Mouse (Mus musculus) adrenal gland, postnatal 10 days (tissue): ENCODE results near the gene Elob. TPM values are rescaled to one million over a fixed set of nuclear protein-coding genes. Genes with fewer than 3 reads are reported as not detected.

ENCODE experiments used
- DNase-seq: peaks from one replicate; pipeline ENCODE4 v3.0.0; 2021; ENCODE audit warnings: mixed read lengths
- long read RNA-seq, 2 experiments: library from polyadenylated mRNA; stranded (forward); transcript quantifications; one replicate each; pipeline ENCODE4 v2.0.0; 2021
- total RNA-seq, 2 experiments: library from RNA; stranded (reverse); gene quantifications; 2 replicates each; pipeline ENCODE4 v1.2.3; 2021

Elob gene
- total RNA-seq = 100 to 1,000 TPM; 333 to 378 TPM
- long read RNA-seq, experiment 1, transcript Elob-205 (5 exons, 578 nt) = minor isoform, 20 of 417 reads
- long read RNA-seq, experiment 1, transcript Elob-202 (3 exons, 581 nt) = minor isoform, 35 of 417 reads
- long read RNA-seq, experiment 1, transcript Elob-204 (4 exons, 414 nt) = minor isoform, 7 of 417 reads
- long read RNA-seq, experiment 1, transcript Elob-201 (4 exons, 537 nt) = major isoform, 346 of 417 reads
- long read RNA-seq, experiment 1, partial matches to known transcripts = 8 of 417 reads
- long read RNA-seq, experiment 1, other reads (novel, unspliced or antisense) = 1 of 417 reads
- long read RNA-seq, experiment 2, transcript Elob-204 (4 exons, 414 nt) = minor isoform, 10 of 351 reads
- long read RNA-seq, experiment 2, transcript Elob-205 (5 exons, 578 nt) = minor isoform, 11 of 351 reads
- long read RNA-seq, experiment 2, transcript Elob-202 (3 exons, 581 nt) = minor isoform, 22 of 351 reads
- long read RNA-seq, experiment 2, transcript Elob-201 (4 exons, 537 nt) = major isoform, 297 of 351 reads
- long read RNA-seq, experiment 2, partial matches to known transcripts = 7 of 351 reads
- long read RNA-seq, experiment 2, other reads (novel, unspliced or antisense) = 4 of 351 reads

GRCm38 (mm10) chr17:23829064-23829619 lies at the start of gene Elob:
TSS of gene Elob (minus strand) at chr17:23829136.
- DNase-seq = peak; percentile 90

- no peak for DNase-seq
Measured at GRCm38 (mm10) chr17:23877166-23877565, 48.2 kb upstream of the Elob start.

GRCm38 (mm10) chr17:23876741-23877140 lies 47.8 kb upstream of the Elob start:
- no peak for DNase-seq

DNA sequence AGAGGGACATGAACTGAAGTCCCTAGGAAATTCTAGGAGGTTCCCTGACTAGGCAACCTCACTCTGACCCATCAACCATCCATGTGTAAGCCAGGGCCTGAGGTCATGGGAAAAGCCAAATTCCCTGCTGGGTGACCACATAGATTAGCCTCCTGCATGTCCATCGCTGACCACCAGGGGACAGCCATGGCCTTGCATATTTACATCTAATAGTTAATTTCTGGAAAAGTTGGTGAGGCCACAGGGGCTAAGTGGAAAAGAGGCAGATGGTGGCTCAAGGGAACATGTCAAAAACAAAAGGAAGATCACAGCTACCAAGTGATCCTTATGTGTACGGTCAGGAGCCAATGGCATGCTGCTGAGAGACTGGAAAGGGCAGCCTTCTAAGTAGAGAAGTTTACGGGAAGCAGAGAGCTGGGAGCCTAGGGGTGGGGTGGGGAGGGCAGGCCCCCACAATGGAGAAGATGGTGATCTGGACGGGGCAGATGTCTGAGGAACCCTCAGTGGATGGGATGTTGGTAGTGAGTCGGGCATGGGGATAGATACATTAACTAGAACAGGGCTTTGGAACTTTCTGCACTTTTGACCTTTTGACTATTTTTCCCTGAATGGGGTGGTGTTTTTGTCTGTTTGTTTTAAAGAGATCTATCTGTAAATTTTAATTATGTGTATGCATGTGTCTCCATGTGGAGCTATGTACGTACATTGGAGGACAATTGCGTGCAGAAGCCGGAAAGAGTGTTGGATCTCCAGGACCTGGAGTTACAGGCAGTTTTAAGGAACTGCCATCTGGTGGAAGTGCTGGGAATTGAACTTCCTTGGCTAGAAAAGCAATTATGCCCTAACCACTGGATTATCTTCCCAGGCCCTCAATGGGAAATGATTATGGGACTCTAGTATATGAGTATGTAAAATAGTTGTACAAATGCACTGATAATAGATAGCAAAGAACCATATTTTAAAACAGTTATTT lies 45.2 kb upstream of the Elob start:
- DNase-seq = peak; percentile 67

DNA sequence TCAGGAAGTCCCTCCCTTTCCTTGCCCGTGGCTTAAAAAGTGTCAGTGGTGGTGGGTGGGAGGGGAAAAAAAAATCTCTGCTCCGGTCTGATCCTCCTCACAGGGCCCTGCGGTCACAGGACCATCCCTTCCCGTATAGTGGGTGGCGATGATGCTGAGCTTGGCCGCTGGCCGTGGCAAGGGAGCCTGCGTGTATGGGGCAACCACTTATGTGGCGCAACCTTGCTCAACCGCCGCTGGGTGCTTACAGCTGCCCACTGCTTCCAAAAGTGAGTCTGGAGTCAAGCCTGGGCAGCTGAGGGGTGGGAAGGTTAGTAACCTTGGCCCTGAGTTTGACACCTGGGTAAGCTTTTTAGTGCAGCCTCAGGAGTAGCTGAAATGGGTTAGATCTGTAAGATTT lies 39.6 kb upstream of the Elob start:
- DNase-seq = peak; percentile 57

DNA sequence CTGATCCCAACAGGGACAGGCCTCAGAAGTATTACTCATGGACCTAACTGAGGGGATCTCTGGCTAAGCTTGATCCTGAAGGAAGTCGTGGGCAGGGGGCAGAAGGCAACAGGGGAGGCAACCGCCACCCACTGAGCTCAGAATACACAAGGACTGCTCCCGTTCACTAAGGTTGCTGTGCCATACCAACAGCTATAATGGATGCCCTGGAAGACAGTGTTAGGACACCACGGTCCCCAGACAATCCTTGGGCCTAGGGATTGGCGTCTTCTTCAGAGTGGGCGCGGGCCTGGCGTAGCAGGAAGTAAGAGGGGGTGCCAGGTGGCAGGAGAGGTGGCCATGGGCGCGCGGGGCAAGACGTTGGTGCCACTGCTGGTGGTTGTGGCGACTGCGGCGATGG lies 38.8 kb upstream of the Elob start, which contains the start of gene Prss21:
Gene Prss21, plus strand, starts transcription at position 301 of the 400 bp plus-strand sequence.
- no peak for DNase-seq

- peak; percentile 68 for DNase-seq
Measured at GRCm38 (mm10) chr17:23862926-23863325, 34.0 kb upstream of the Elob start.

DNA sequence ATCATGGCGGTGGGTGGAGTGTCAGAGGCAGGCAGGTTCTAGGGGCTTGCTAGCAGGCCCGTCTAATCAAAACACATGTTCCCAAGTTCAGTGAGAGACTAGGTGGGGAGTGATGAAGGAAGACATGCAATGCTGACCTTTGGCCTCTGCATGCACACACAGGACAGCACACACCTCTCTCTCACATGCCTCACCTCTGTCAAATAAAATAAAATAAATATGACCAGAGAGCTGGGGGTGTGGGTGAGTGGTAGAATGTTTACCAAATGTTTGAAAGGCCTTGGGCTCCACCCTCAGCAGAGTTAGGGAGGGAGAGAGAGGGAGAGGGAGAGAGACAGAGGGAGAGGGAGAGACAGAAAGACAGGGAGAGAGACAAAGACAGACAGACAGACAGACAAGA lies 29.0 kb upstream of the Elob start:
- DNase-seq = no peak

GRCm38 (mm10) chr17:23857193-23857592 lies 28.3 kb upstream of the Elob start:
- no peak for DNase-seq

DNA sequence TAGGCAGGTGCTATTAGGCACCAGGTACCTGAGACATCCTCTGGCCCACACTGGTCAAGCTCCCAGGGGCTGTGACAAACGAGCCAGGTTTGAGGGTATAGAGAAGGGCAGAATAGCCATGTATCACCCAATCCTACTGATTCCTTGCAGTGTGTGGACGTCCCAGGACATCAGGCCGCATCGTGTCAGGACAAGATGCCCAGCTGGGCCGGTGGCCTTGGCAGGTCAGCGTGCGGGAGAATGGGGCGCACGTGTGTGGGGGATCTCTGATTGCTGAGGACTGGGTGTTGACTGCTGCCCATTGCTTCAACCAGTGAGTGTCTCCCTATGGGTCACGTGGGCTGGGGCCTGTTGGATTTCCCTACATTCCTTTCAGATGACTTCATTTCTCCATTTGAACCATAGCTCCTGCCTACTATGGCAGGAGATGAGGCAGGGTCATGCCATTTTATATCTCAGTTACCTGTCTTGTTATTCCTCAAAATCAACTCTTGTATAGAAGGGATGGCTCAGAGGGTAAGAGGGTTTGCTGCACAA lies 25.4 kb upstream of the Elob start:
- DNase-seq = no peak

DNA sequence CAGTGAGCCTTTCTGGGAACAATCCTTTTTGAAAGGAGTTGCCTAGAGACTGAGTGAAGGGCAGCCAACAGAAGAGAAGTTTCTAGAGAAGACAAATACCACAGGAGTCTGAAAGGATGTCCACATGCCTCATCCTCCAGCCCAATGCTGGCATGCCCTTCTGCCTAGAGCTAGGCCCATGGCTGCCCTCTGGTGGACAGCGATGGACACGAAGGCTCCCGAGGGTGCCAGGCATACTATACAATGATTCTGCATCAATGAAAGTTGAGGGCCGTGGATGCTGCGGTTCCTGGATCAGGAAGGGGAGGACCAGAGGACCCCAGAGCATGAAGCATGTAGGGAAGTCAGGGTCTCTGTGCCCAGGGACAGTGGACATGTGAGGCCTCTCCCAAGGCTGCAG lies 24.4 kb upstream of the Elob start:
- DNase-seq = peak; percentile 78

DNA sequence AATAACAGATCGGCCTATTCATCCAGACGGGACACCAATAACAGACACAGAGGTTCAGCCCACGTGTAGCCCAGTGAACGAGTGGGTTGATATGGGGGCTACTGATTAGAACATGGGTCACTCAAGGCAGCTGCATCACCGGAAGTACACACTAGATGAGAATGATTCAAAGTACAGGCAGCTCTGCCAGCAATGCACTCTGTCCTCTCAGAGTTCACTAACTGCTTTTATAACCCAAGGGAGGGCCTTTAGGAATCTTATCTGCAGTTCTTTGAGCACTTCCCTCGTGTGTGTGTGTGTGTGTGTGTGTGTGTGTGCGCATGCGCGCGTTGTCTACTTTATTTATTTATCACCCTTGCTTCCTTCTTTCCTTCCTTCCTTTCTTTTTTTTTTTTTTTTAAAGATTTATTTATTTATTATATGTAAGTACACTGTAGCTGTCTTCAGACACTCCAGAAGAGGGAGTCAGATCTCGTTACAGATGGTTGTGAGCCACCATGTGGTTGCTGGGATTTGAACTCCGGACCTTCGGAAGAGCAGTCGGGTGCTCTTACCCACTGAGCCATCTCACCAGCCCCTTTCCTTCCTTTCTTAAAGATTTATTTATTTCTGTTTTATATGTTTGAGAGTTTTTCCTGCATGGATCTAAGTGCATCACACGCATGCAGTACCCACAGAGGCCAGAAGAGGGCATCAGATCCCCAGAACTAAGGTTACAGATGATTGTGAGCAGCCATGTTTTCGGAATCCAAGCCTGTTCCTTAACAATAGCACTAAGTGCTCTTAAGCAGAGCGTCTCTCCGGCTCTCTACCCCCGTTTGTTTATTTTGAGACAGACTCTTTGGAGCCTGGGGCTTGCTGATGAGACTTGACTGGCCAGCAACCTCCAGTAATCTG lies 22.2 kb upstream of the Elob start:
- DNase-seq = peak; percentile 80

DNA sequence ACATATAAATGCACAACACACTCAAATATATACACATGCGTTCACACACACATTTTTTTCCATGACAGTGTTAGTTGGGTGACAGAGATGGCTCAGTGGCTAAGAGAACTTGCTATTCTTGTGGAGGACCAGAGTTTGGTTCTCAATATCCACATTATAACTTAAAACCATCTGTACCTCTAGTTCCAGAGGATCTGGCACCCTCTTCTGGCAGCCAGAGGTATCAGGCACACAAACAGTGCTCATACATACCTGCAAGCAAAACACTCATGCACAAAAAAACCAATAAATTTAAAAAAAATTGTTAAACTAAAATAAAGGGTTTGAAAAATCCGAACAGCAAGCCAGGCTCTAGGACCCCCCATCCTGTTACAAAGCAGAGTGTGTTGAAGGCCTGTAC lies 21.1 kb upstream of the Elob start:
- DNase-seq = no peak

GRCm38 (mm10) chr17:23843812-23844273 lies 14.9 kb upstream of the Elob start, which contains the start of the genes Prss32 and Prss41:
TSS of gene Prss32 (plus strand) at chr17:23843855.
TSS of gene Prss41 (minus strand) at chr17:23844172.
- DNase-seq = peak; percentile 76

- no peak for DNase-seq
Measured at GRCm38 (mm10) chr17:23843141-23843811, 14.3 kb upstream of the Elob start.

DNA sequence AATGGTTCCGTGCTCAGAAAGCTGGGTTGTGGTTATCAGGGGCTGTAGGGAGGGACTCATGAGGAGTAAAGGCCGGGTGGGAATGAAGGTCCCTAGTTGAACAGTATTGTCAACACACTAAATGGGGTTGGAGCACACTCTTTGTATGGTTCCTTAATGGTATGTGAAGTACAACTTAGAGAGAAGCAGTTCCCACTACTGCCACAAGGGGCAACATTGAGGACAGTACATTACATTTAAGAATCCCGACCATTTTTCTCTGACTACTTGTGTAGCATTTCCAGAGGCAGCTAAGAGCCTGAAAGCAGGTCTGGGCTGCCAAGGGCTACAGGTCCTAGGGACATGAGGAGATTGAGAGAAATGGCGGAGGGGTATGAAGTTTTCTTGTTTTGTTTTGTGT lies 12.2 kb upstream of the Elob start:
- peak; percentile 67 for DNase-seq

DNA sequence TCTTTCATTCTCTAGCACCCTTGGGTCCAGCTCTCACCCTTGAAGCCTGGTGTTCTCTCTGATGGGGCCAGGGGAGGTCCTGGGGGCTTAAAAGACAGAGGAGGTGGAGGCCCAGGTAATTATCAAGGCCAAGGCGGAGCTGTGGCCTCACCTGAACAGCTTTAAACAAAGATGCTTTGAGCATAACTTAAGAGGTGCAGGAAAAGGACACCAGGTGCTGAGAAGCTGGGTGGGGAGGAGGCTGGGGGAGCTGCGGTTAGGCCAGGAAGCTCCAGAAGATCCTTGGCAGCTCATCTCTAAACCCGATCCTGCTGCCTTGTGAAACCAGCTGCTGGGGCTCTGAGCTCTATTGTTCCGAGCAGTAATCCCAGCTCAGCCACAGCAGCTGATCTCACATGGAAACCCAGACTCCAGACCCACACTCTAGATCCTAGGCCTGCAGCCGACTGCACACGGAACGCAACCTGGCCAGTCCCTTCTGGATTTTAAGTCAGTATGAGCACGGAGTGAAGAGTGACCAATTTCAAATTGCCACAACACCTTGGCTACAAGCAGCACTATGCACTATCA lies 7.2 kb upstream of the Elob start, which contains the start of gene Prss33:
Gene Prss33, minus strand, starts transcription at position 51 of the 570 bp plus-strand sequence.
- no peak for DNase-seq

GRCm38 (mm10) chr17:23831201-23831600 lies 2.3 kb upstream of the Elob start:
- DNase-seq = no peak

DNA sequence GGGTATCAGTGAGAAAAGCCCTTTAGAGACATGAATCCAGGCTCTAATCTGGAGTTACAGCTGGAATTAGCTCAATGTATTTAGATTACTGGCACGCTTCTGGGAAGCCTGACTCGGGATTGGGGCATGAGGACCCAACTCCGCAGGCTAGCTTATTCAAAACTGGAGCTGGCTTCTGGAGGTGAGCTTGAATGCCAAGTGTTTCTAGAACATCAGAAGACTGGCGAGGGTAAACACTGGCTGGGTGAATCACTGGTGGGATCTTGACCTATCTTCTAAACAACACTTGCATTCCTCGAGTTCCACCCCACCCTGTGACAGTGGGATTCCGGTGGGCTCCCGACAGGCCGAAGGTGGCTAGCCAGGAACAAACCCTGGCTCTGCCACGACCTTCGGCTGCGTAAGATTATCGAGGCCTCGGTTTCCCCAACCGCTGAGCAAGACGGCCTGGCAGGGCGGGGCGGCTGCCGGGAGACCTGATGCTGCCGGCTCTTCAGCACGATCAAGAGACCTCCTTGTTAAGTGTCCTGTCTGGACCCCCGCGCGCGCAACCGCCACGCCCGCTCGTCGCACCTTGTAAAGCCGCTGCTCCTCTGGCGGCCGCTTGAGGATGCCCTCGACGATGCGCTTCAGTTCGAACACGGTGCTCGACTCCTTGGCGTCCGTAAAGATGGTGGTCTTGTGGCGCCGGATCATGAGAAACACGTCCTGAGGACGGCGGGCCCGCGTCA lies 500 bp downstream of the Elob start:
- DNase-seq = peak; percentile 66
